Mouse (Mus musculus): Measurements from ENCODE around the gene Rtl3.

Rtl3 gene

DNA sequence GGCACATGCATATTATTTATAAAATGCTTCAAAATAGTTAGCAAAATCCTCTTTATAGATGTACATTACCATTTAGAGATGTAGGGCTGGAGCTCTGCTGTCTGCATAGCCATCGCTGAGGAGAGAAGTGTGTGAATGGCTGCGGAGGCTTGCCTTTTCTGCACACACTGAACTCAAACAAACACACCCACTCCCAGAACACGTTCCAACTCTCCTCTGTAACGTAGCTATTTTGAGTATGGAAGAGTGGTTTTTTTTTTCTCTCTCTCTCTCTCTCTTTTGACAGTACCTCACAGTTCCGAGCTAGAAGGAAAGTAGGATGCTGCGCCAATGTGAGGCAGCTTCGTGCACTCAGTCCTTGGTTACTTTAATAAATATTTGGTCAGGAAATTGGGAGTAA, at the start of gene Rtl3:
Gene Rtl3, minus strand, starts transcription at position 236 of the 400 bp plus-strand sequence.
- DNase-seq, result no peak

DNA sequence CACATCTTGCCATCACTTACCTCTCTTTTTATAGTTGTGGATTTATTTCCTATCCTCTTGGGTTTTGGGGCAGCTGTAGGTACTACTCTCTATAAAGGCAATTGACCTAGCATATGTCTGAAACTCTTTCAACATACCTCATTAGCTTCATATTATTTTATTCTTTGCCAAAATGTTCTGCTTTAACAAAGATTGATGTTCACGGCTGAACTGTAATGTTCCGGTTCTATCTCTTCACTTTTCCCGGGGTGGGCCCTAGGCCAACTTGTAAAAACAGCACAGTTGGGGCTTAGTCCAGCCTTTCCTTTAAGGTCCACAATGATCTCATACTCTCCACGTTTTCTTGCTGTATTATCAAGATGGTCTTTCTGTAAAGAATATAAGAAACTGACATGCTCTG, 31.9 kb upstream of the Rtl3 start:
- DNase-seq, result no peak

DNA sequence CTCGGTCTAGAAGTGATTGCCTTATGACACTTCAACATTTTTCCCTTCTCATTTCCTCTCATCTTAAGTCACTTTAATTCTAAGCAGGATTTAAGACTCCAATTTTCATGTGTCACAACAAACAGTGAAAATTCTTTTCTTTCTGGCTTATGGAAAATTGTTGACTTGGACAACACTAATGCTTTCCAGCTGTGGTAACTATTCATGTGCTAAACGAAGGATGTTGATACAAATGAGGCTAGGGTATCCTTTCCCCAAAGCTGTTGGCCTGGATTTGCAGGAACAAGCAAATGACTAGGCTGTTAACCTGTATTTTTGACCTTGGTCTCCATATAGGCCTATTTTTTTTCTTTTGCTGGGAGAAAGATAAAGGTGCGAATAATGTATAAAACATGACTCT, 31.4 kb upstream of the Rtl3 start:
- DNase-seq, result no peak

DNA sequence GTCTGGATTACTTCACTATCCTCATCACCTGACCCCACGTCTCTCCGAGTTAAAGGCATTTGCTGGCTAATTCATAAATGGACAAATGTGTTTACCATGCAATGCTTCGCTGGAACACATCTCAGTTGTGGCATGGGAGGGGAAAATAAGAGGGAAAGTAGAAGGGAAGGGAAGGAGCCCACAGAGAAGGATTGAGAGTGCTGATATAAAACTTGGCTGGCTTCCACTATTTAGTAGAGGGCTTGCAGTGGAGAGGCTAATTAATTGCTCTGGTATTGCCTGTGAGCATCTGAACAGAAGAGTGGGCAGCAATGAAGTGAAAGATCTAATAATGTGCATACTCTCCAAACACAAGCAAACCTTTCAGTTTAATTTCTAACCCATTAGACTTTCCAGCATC, 31.0 kb upstream of the Rtl3 start:
- DNase-seq, result peak; percentile 1

GRCm38 (mm10) chrX:106853523-106854300, 13.3 kb upstream of the Rtl3 start:
- no peak for DNase-seq

GRCm38 (mm10) chrX:106839591-106839990, 853 bp downstream of the Rtl3 start:
- no peak for DNase-seq

DNA sequence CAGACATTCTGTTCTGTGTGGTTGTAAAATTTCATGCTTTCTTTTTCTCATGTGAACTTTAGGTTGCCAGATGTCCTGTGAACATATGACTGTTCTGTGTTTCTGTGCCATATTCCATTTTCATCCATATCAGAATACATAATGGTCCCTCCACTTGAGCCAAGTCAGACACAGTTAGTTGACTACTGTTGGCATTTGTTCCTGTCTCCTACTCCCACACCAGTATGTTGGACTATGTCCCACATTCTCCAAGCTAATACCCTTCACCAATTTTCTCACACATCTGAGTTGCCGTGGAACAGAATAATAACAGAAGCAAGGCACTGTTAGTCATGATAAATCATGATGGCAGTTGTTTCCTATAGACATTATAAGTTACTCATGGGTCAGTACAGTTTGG, 9.9 kb downstream of the Rtl3 start:
- DNase-seq, result no peak

DNA sequence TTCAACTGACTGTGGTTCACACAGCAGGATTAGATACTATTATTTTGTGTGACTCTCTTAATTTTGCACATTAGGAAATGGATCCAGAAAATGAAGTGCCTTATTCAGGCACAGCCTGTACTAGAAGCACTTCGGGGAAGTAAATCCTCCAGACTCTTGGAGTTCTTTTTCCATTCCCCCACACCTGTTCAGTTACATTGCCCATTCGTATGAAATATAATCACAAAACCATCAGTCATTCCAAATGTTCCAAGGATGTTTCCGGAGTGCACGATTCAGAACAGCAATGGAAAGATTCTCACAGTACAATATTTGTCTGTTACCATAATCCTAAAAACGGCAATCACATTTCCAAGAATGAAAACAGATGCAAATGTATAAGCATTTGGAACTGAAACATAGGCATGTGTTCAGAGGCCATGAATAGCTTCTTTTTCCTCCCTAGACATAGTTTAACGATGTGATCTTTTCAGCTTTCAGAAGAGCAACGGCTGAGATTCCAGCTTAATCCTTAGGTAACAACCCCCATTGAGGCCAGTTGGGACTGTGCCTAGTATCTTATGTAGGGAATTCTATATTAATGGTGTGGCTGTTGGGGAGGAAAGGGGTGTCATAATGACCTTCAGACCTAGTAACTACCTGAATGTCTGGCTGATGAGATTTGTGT, 30.8 kb downstream of the Rtl3 start:
- DNase-seq, result no peak

GRCm38 (mm10) chrX:106804387-106804786, 36.1 kb downstream of the Rtl3 start:
- no peak for DNase-seq

DNA sequence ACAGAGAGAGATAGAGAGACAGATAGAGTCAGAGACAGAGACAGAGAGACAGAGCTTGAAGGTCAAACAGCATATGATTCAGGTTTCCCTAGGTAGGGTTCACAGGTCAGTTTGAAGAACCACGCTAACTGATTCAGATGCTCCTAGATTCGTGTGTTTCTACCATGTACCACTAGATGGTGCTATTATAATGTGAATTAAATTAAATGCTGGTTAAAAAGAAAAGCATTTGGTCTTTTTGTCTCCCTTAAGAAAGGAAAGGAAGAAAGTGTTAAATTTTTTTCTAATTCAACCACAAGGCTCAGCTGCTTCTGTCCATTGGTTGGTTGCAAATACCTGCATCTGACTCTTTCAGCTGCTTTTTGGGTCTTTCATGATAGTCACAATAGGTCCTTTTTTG, 45.8 kb downstream of the Rtl3 start:
- peak in 1 of 2 experiments; percentile 31 for DNase-seq
